Mouse (Mus musculus) T-helper 1 cell (primary cell): ENCODE measurements around the gene Rft1.

ENCODE experiments used
- in situ Hi-C: fragments of 300-600 bp; cut with MboI, MseI; formaldehyde crosslinking; loops from one replicate; pipeline ENCODE4 v1.15.1; 2025; ENCODE audit warnings: high pct_unique_total_duplicates

Rft1 gene

GRCm38 (mm10) chr14:30671095-30671985, 17.2 kb downstream of the Rft1 start:
- in situ Hi-C loops, result loop anchor here (5.0 kb wide), 1 partner anchor 74 kb away; no protein-coding TSS in a partner anchor

GRCm38 (mm10) chr14:30671986-30672312, 17.8 kb downstream of the Rft1 start:
- in situ Hi-C loops, result loop anchor here (5.0 kb wide), 1 partner anchor 75 kb away; no protein-coding TSS in a partner anchor

GRCm38 (mm10) chr14:30674947-30675346, 20.8 kb downstream of the Rft1 start:
- in situ Hi-C loops, result loop anchor here (5.0 kb wide), 1 partner anchor 78 kb away; no protein-coding TSS in a partner anchor

GRCm38 (mm10) chr14:30682131-30682530, 28.0 kb downstream of the Rft1 start:
- in situ Hi-C loops, result no loop called here

GRCm38 (mm10) chr14:30690685-30691084, 36.5 kb downstream of the Rft1 start:
- in situ Hi-C loops, result no loop called here

- in situ Hi-C loops, result no loop called here
These were observed 38.3 kb downstream of the Rft1 start for GRCm38 (mm10) chr14:30692439-30692838.

DNA sequence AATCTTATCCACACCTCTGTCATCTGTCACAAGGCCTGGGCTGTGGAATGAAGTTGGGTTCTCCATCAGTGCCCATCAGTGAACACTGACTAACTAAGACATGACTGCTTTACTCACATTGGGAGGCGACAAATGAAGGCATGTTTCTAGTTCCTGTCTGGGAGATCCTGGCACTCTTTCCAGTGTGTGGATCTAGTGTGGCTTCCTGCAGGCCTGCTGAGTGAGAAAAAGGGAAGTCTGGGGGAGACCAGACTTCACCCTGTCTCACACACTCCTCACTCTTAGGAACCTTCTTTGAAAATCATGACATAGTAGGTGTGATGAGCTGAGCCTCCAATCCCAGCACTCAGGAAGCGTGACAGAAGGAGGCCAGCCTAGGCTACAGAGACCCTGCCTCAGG, 40.6 kb downstream of the Rft1 start:
- in situ Hi-C loops, result no loop called here

DNA sequence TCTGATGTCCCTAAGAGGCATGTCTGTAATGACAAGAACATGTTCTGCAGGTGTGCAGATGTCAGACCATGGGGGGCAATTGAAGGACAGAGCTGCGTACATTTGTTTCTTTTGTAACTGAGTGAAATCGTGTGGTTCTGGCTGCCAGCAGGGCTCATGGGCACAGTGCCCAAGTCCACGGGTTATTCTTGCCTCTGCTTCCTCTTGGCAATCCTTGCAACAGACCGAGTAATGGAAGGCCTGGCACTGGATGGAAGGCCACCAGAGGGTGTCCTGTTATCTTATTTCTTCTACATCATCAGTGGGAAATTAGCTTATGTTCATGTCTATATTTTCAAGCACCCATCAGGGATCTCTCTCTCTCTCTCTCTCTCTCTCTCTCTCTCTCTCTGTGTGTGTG, 41.4 kb downstream of the Rft1 start:
- in situ Hi-C loops, result no loop called here

- in situ Hi-C loops, result no loop called here
These were observed 43.4 kb downstream of the Rft1 start for GRCm38 (mm10) chr14:30697407-30698052.

- in situ Hi-C loops, result no loop called here
These were observed 45.5 kb downstream of the Rft1 start for GRCm38 (mm10) chr14:30699656-30700055.

GRCm38 (mm10) chr14:30702512-30702911, 48.4 kb downstream of the Rft1 start:
- in situ Hi-C loops, result no loop called here

- in situ Hi-C loops, result no loop called here
These were observed 48.9 kb downstream of the Rft1 start for GRCm38 (mm10) chr14:30703079-30703478.

GRCm38 (mm10) chr14:30704098-30704855, 50.1 kb downstream of the Rft1 start:
- in situ Hi-C loops, result no loop called here

DNA sequence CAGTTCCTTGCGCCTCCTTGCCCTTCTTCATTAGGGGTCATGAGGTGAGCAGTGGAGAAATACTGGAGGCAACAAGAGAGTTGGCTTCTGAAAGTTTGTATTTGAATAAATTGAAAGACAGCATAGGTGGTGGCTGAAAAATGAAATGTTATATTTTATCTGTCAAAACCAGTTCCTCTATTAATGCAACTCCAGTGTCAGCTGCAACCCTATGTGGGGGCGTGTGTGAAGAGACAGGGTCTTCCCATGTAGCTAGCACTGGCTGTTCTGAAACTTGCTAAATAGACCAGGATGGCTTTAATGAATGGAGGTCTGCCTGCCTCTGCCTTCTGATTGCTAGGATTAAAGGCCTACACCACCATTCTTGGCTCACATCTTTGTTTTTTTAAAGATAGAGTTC, 57.7 kb downstream of the Rft1 start:
- in situ Hi-C loops, result no loop called here

GRCm38 (mm10) chr14:30713769-30714168, 59.6 kb downstream of the Rft1 start:
- in situ Hi-C loops, result no loop called here

- in situ Hi-C loops, result loop anchor here (5.0 kb wide), 1 partner anchor 88 kb away; the partner anchor contains the start of gene Prkcd
These were observed 60.8 kb downstream of the Rft1 start, which contains the start of gene Sfmbt1 for GRCm38 (mm10) chr14:30714799-30715617. Gene Sfmbt1, plus strand, starts transcription at chr14:30714849.

GRCm38 (mm10) chr14:30715618-30716050, 61.5 kb downstream of the Rft1 start:
- in situ Hi-C loops, result loop anchor here (5.0 kb wide), 1 partner anchor 88 kb away; the partner anchor contains the start of gene Prkcd

DNA sequence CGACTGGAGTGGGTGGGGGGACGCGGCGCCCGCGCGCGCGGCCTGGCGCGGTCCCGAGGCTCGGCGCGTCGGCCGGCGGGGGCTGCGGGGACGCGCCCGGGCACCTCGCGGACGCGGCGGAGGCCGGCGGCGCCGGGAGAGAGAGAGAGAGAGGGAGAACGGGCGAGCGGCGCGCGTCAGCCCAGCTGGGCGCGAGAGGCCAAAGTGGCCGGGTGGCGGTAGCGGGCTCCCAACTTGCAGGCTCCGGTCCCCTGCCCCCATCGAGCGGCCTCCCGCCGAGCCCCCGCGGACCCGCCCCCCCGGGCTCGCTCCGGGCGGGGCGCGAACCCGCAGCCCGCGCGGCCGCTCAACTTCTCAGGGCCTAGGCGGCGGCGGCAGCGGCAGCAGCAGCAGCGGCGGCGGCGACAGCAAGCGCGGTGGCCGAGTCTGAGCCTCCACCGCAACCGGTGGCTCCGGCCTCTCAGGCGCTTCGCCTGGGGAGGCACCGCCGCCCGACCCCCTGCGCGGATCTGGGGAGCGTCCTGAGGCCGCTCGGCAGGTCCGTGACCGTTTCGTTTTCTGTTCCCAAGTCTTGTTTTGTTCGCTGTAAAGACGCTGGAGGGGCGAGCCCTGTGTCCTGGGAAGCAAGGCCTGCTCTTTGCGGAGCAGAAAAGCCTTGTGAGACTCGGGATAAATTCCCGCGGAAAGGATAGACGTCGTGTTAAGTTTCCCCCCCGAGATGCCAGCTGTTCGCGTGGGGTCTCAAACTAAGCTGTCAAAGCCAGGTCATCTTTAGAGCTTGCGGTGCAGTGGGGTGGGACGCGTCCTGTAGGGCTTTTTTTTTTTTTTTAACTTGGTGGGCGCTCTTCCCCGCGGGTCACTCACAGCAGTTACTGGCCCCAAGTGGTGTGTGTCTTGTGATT, 62.1 kb downstream of the Rft1 start:
- in situ Hi-C loops, result loop anchor here (5.0 kb wide), 1 partner anchor 89 kb away; the partner anchor contains the start of gene Prkcd

GRCm38 (mm10) chr14:30716953-30717285, 62.8 kb downstream of the Rft1 start:
- in situ Hi-C loops, result loop anchor here (5.0 kb wide), 1 partner anchor 90 kb away; the partner anchor contains the start of gene Prkcd

- in situ Hi-C loops, result loop anchor here (5.0 kb wide), 1 partner anchor 91 kb away; the partner anchor contains the start of gene Prkcd
These were observed 64.5 kb downstream of the Rft1 start for GRCm38 (mm10) chr14:30718696-30719095.
